Mouse (Mus musculus) right cerebral cortex, postnatal 14 days (tissue): ENCODE data around the gene Uba2.
"Not testable (repeated sequence)": the region's sequence is repeated elsewhere in the genome, so short reads cannot be mapped to it uniquely, and the experiment has no call there.

Experiments
- DNase-seq: peaks from one replicate; pipeline ENCODE4 v3.0.0; 2022

Gene Uba2

GRCm38 (mm10) chr7:34165999-34166398 lies 3.4 kb downstream of the Uba2 start:
- DNase-seq = no peak

- no peak for DNase-seq
Measured at GRCm38 (mm10) chr7:34164671-34165070, 4.7 kb downstream of the Uba2 start.

- DNase-seq = no peak
Measured at GRCm38 (mm10) chr7:34159167-34159566, 10.2 kb downstream of the Uba2 start.

- no peak for DNase-seq
Measured at GRCm38 (mm10) chr7:34157994-34158393, 11.4 kb downstream of the Uba2 start.

GRCm38 (mm10) chr7:34147193-34147592 lies 22.2 kb downstream of the Uba2 start:
- DNase-seq = no peak

- no peak for DNase-seq
Measured at GRCm38 (mm10) chr7:34141123-34141522, 28.3 kb downstream of the Uba2 start.

GRCm38 (mm10) chr7:34139493-34139892 lies 29.9 kb downstream of the Uba2 start:
- DNase-seq = no peak

- DNase-seq = no peak
Measured at GRCm38 (mm10) chr7:34134336-34134735, 35.1 kb downstream of the Uba2 start.

GRCm38 (mm10) chr7:34133117-34133762 lies 36.2 kb downstream of the Uba2 start, which contains the start of gene Wtip:
TSS of gene Wtip (minus strand) at chr7:34133268.
- DNase-seq = peak; percentile 78

GRCm38 (mm10) chr7:34132355-34133079 lies 36.9 kb downstream of the Uba2 start:
- peak; percentile 26 for DNase-seq

GRCm38 (mm10) chr7:34131959-34132354 lies 37.4 kb downstream of the Uba2 start:
- DNase-seq = no peak

GRCm38 (mm10) chr7:34131118-34131517 lies 38.3 kb downstream of the Uba2 start:
- no peak for DNase-seq

GRCm38 (mm10) chr7:34126291-34126690 lies 43.1 kb downstream of the Uba2 start:
- no peak for DNase-seq

GRCm38 (mm10) chr7:34125346-34125745 lies 44.1 kb downstream of the Uba2 start:
- no peak for DNase-seq

- DNase-seq = no peak
Measured at GRCm38 (mm10) chr7:34122987-34123720, 46.2 kb downstream of the Uba2 start.

- DNase-seq = not testable (repeated sequence)
Measured at GRCm38 (mm10) chr7:34120636-34121035, 48.8 kb downstream of the Uba2 start.

- no peak for DNase-seq
Measured at GRCm38 (mm10) chr7:34116601-34117000, 52.8 kb downstream of the Uba2 start.

GRCm38 (mm10) chr7:34109190-34109589 lies 60.2 kb downstream of the Uba2 start:
- DNase-seq = no peak

- DNase-seq = no peak
Measured at GRCm38 (mm10) chr7:34101276-34101675, 68.1 kb downstream of the Uba2 start.

GRCm38 (mm10) chr7:34100002-34100401 lies 69.4 kb downstream of the Uba2 start:
- DNase-seq = no peak

- DNase-seq = no peak
Measured at GRCm38 (mm10) chr7:34094911-34095481, 74.4 kb downstream of the Uba2 start, which contains the start of gene Scgb1b30. TSS of gene Scgb1b30 (plus strand) at chr7:34095431.
